In genomic region chr2:75021639-75022038, GRCm38 (mm10) we compare ENCODE assay signal across 11 mouse cellular contexts.
DNase-seq lines count a peak whose midpoint lies in the region; ATAC-seq and TF ChIP-seq lines count a peak whose summit lies in the region.
"Had no signal": no experiment of that assay in that cellular context is flagged by ENCODE, and none has a peak within 500 bp of the region (broad histone marks: within the 10 kb centered on the region; RNA-seq: fewer than 3 reads in every experiment).

No protein-coding gene starts in this region.

- DNase-seq in adrenal gland, postnatal 25 days: peak; percentile 23
- DNase-seq in embryo, embryonic 9.5 days (ENCODE audit: extremely low spot score): peak; percentile 39
- no peak for DNase-seq in heart, postnatal 0 days (ENCODE audit: low spot score)
- DNase-seq in kidney, postnatal 36 days: peak; percentile 59 to 67
- no peak for DNase-seq in urinary bladder, postnatal 25 days (ENCODE audit: low spot score)
- DNase-seq in frontal cortex, postnatal 14 days (ENCODE audit: low spot score in 2 of 2): no peak
- no peak for DNase-seq in T-cell, adult 2 months (ENCODE audit: low spot score)
- DNase-seq: cerebellum, adult 8-10 months had no signal

- peak; percentile 74 for ATAC-seq in heart, postnatal 0 days (ENCODE audit: insufficient read depth, low read depth)
- no peak for ATAC-seq in midbrain, embryonic 16.5 days
- ATAC-seq: activated CD4-positive, CD25-positive, alpha-beta regulatory T cell, adult 4 months had no signal

- H3K4me2 ChIP-seq in heart, postnatal 0 days (ENCODE audit: low read depth, low read length): no peak overlapping the region
- no peak overlapping the region for H3K4me2 ChIP-seq in midbrain, embryonic 16.5 days (ENCODE audit: low read length)
- H3K4me2 ChIP-seq: limb, embryonic 13.5 days had no signal

- H3K4me3 ChIP-seq in heart, postnatal 0 days (ENCODE audit: low read depth, low read length): no peak overlapping the region
- no peak overlapping the region for H3K4me3 ChIP-seq in midbrain, embryonic 16.5 days (ENCODE audit: low read depth, low read length)
- H3K4me3 ChIP-seq: limb, embryonic 13.5 days had no signal

- H3K27ac ChIP-seq in heart, postnatal 0 days (ENCODE audit: low read depth): peak overlapping the region; percentile 36; the same call in 1 of the 2 replicates
- H3K27ac ChIP-seq in midbrain, embryonic 16.5 days (ENCODE audit: low read length): no peak overlapping the region
- H3K27ac ChIP-seq: limb, embryonic 13.5 days had no signal

- TF ChIP-seq EP300 in heart, postnatal 0 days (IDR thresholded peaks at IDR 0.05; ENCODE audit: low read depth): no peak; the same call in 1 of the 2 replicates

- TF ChIP-seq CTCF in heart, postnatal 0 days (IDR thresholded peaks at IDR 0.05; ENCODE audit: low read depth): no peak

- H3K27me3 ChIP-seq in heart, postnatal 0 days (ENCODE audit: control insufficient read depth, insufficient read depth, low read length): no peaks in the 10 kb centered on the region
- H3K27me3 ChIP-seq in midbrain, embryonic 16.5 days (ENCODE audit: control insufficient read depth, insufficient read depth, low read depth, low read length): no peaks in the 10 kb centered on the region

- H3K9ac ChIP-seq in heart, postnatal 0 days (replicated peaks; ENCODE audit: low read depth, low read length): no peak overlapping the region
- no peak overlapping the region for H3K9ac ChIP-seq in midbrain, embryonic 16.5 days (ENCODE audit: low read depth, low read length)
- H3K9ac ChIP-seq: limb, embryonic 13.5 days had no signal

- no peaks in the 10 kb centered on the region for H3K9me3 ChIP-seq in heart, postnatal 0 days (replicated peaks; ENCODE audit: control insufficient read depth, low read length)
- no peaks in the 10 kb centered on the region for H3K9me3 ChIP-seq in midbrain, embryonic 16.5 days (replicated peaks; ENCODE audit: control insufficient read depth, low read length, poor library complexity, severe bottlenecking)
- H3K9me3 ChIP-seq: limb, embryonic 13.5 days had no signal

- no peaks in the 10 kb centered on the region for H3K36me3 ChIP-seq in heart, postnatal 0 days (replicated peaks; ENCODE audit: control insufficient read depth, insufficient read depth, low read length)
- no peaks in the 10 kb centered on the region for H3K36me3 ChIP-seq in midbrain, embryonic 16.5 days (ENCODE audit: control insufficient read depth, insufficient read depth, low read length)
- H3K36me3 ChIP-seq: limb, embryonic 13.5 days had no signal

- 53% methylated on average over 7 of the region's 7 CpGs for WGBS in heart, postnatal 0 days
- WGBS in midbrain, embryonic 16.5 days: 77% methylated on average over 7 of the region's 7 CpGs

- H3K4me1 ChIP-seq in heart, postnatal 0 days (ENCODE audit: control insufficient read depth, insufficient read depth): no peaks in the 10 kb centered on the region
- H3K4me1 ChIP-seq in midbrain, embryonic 16.5 days (ENCODE audit: control insufficient read depth, insufficient read depth, low read length): no peaks in the 10 kb centered on the region
- H3K4me1 ChIP-seq: limb, embryonic 13.5 days had no signal

Comparison
In these comparisons a context has a peak if more than half of its experiments do, and no peak if none do; other contexts are left out.
1. DNase-seq: peak in adrenal gland, postnatal 25 days (single experiment), embryo, embryonic 9.5 days (single experiment) and kidney, postnatal 36 days (2 of 2); none in heart, postnatal 0 days (single experiment), urinary bladder, postnatal 25 days (single experiment), frontal cortex, postnatal 14 days (0 of 2) and T-cell, adult 2 months (single experiment).